Mouse (Mus musculus) heart, postnatal 10 days (tissue): ENCODE data around the gene Lpp. TPM values are rescaled to one million over a fixed set of nuclear protein-coding genes. Genes with fewer than 3 reads are reported as not detected.

Source experiments
- DNase-seq, 2 experiments: peaks; one replicate each; pipeline ENCODE4 v3.0.0; 2021
- intact Hi-C: fragments of 180-260 bp; cut with DNase I; formaldehyde crosslinking; loops from one replicate; pipeline ENCODE4 v1.15.1; 2025
- total RNA-seq, 2 experiments: library from RNA; stranded (reverse); gene quantifications; 2 replicates each; pipeline ENCODE4 v1.2.3; 2021

Lpp gene
- total RNA-seq, 2 experiments from 2014 or later, result 58.8 TPM

DNA sequence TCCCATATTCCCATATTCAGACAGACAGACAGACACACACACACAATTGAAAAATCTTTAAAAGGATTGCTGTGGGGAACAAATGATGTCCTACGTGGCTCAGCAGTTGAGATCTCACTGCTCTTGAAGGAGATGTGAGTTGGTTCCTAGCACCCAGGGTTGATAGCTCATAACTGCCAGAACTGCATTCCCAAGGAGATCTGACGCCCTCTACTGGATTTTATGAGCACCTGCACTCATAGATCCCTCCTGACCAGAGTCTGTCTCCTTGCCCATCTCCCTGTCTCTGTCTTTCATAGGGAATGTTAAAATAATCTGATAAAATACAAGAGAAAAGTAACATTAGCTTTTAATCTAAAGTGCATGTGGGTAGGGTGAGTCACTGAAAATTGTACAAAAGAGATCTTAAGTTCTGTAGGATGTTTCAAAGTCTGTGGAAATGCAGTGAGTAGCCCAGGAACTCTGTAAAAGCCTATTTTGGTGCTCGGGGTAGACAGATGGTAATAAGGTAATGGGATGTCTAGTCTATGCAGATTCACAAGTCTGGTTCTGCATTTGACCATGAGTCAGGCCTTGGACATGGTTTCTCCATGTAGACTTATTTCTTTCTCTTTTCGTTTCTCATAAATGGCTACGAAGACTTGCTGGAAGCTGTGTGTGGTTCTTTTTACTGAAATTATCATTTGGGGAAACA, 429.0 kb downstream of the Lpp start:
- intact Hi-C loops, result no loop called here
- DNase-seq, result no peak

DNA sequence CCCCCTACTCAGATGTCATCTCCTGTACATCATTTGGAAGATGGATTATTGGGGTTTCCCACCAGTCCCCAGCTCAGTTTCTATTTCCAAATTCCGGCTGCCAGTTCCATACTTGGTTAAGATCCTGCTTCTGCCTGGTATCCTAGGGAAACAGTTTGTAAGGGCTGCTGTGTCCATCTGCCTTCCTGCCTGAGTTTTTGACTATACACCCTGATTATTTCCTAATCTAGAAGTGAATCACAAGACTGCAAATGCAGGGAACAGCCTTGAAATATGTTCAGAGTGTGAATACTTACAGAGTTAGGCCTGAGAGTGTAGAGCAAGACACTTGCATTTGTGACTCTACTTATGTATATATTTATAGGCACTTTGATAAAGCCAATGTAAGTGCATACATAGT, 429.6 kb downstream of the Lpp start:
- intact Hi-C loops, result no loop called here
- no peak for DNase-seq

DNA sequence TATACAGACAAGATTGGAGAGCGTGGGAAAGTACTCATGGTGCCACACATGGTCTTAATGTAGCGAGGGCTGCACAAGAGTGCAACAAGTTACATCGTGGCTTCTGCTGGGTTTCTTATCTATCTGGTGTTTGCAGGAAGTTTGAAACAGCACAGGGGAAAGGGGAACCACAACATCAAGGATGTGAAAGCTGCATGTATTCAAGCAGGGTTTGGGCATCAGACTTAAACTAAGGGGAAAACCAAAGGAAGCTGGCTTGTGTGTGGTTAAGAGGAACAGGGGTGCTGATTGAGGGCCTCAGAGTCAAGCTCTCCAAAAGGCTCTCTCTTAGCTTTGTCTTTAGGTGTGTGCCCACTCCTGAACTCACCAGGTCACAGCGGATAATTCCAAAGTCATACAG, 433.1 kb downstream of the Lpp start:
- intact Hi-C loops, result no loop called here
- DNase-seq, result no peak

DNA sequence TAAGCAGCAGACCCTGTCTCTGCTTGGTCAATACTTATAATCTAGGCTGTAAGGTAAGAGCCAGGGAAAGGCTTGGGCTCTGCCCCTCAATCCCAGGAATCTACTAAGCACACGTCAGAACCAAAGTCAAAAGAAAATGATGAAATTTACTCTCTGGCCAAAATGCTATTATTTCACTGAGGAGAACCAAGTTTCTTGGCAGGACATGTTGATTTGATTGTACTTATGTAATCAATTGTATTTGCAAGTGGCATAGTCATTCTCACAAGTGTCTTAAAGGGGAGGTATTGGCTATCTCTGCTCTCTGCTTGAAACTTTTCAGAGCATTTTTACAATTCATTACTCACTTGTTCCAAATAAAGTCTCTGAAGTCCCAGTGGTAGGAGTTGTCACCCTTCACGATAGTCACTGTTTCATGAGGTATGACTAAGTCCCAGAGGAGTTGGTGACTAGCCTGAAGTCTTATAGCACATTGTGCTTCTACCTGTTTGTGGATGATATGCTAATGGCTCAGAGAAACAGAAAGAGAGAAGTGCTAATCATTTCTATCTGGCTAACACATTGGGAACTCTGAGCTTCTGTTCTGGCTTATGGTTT, 435.0 kb downstream of the Lpp start:
- no peak for DNase-seq
- intact Hi-C loops, result no loop called here

DNA sequence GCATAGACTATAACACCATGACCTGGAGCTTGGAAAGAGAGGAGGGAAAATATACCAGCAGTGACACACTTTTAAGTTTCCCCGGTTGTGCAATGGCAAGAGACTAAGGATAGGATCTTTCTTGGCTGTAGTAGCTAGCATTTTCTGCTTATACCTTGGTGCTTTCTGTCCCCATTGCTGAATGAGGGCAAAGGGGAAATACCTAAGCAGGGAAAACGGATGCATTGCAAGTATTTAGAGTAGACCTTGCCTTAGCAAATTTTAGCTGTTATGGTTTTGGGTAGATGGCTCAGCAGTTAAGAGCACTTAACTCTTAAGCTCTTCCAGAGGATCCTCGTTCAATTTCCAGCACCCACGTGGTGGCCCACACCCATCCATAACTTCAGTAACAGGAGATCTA, 436.6 kb downstream of the Lpp start:
- intact Hi-C loops, result no loop called here
- DNase-seq, result no peak

DNA sequence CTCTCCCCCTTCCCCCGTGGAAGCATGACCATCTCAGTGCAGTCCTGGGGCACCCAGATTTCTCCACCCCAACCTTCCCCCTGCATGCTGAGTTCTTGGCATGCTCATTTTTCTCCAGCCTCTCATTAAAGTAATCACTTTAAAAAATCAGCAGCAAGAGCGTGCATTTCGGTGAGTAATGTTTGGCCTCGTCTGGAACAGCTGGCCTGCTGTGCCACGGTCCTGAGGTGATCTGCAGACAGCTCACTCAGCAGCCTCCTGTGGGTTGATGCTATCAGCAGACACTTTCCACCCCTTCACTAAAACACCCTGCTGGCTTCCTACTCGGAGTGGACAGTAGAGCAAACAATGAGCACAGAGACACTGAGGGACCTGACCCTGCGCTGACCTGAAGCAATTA, 437.6 kb downstream of the Lpp start:
- DNase-seq, result no peak

DNA sequence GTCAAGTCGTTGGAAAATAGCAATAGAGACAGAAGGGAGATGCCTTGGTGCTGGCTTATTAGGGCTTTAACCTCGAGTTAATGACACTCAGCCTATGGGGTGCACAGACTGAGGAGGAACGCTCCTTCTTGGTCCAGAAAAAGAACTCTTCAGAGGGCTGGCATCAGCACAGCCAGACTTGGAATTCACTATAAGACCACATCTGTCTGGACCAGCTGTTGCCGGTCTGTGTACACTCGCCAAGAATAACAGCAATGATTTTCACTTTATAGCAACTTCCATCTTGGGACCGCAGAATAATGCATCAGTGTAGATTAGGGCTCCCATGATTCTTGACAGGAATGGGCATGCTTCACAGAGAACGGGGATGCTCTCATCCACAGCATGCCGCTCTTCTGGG, 439.9 kb downstream of the Lpp start:
- peak in 1 of 2 experiments; percentile 16 for DNase-seq
- intact Hi-C loops, result no loop called here

More for the DNA sequence above, 437.6 kb downstream of the Lpp start:
- intact Hi-C loops, result no loop called here

DNA sequence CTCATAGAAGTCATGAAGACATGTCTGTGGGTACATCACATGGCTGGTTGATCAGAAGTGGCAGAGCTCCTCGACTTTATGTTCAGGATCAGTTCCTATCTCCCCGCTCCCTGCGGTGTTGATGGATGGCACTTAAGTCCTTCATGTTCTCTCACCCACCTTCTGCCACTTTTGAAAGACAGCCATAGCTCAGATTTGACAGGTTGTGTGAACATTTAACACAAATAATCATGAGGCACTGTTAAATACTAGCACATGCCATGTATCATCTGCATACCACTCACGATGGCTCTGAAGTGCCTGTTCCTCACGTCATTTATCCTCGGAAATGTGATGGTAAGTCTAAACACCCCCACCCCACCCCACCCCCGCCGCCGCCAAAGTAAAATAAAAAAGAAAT, 441.2 kb downstream of the Lpp start:
- no peak for DNase-seq
- intact Hi-C loops, result no loop called here

DNA sequence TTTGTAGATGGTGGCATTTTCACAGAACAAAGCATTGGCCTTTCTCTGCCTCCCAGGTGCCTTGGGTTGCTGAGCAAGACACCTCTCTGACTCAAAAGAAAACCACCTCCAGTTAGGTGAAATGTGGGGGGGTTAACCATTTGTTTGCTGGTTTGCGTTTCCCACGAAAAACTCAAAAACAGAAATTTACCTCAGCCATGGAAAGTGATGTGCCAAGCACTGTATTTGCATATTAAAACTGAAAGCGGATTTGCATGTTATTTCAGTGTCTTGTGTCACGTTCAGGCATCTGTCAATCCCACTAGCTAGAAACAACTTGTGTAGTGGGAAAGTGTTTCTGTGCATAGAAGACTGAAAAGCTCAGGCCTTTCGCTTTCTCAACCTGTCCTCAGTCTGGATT, 443.2 kb downstream of the Lpp start:
- intact Hi-C loops, result no loop called here
- DNase-seq, result no peak

DNA sequence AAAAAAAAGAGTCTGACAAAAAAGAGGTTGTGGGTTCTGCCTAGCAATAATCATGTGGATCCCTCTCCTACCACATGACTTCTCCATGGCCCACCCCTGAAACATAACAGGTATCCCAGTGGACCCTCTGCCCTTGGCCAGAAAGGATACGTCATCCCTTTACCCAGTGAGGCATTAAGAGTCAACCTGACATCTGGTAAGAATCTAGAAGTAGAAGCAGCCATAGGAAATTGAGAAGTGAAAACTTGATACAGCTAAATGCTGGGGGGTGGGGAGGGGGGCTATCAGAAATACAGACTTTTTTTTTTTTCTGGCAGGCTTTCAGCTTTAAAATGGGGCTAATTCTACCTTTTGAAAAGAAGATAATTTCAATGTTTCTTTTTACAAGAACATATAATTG, 445.7 kb downstream of the Lpp start:
- intact Hi-C loops, result no loop called here
- no peak for DNase-seq

DNA sequence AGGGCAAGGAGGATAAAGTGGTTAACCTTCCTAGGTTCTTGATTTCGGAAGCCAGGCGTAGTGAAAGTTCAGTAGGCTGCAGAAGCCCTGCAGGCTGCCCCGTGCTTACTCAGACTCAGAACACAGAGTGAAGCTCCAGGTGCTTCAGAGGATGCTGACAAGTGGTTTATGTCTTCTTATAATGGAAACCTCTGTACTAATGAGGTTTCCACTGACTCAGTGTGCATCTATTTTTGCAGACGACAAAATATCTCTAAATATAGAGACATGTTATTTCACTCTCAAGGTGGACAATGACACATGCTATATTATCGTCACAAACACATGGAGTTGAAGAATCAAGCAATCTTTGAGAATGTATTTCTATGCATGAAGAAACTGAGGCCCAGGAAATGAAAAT, 446.8 kb downstream of the Lpp start:
- intact Hi-C loops, result no loop called here
- no peak for DNase-seq

DNA sequence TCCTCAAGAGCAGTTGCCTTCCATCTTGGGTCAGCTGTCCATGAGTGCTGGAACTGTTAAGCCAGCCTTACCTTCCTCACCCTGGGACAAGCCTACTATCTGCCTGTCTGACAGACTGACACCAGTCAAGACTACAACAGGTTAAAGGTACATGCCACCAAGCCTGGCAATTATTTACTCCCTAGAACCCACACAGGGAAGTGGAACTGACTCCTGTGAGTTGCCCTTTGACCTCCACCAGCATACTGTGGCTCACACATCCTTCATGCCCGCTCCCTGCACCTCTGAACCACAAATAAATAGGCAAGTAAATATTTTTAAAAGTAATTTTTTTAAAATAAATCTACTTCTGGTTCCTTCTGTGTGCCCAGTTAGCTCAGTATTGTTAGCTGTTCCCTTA, 452.8 kb downstream of the Lpp start:
- DNase-seq, result no peak

DNA sequence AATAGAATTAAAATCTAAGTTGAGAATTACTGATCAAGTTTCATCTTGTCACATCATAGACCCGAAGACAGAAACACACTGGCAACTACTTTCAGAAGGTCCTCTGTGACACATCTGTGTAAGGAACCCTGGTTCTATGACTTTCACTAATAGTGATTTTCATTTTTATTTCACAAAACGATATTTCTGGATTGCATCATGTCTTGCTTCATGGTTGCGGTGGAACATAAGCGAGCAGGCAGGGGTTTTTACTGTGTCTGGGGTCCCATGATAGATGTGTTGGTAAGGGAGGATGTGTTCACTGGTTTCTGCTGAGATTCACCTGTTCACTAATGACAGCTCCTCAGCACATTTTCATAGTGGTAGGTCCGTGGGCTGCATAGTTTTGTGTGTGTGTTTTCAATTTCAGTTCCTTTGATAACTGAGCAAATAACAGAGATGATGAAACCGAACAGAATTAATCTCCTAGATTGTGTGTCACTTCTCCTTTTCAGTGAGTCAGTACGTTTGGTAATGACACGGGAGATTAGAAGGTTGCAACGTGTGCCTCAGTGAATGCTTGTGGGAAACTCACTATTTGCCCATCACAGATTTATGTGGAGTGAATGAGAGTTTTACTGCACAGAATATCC, 466.3 kb downstream of the Lpp start:
- intact Hi-C loops, result no loop called here
- no peak for DNase-seq

More for the DNA sequence above, 452.8 kb downstream of the Lpp start:
- intact Hi-C loops, result no loop called here

DNA sequence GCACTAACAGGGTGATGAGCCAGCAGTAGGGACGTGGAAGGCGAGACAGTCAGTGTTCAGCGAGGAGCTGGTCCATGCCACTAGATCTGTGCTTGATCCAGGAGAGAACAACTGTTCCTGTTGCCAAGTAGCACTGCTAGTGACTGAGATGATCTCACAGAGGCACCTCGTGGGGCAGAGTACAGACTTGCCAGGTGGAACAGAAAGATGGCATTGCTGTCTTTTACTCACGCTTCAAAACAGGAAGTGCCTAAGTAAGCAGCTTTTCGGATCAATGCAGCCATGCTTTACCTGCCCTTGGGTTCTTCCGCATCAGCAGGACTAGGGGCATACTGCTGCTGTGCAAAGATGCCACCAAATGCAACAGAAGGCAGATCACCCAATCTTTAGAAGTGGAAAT, 467.1 kb downstream of the Lpp start:
- intact Hi-C loops, result no loop called here
- no peak for DNase-seq

DNA sequence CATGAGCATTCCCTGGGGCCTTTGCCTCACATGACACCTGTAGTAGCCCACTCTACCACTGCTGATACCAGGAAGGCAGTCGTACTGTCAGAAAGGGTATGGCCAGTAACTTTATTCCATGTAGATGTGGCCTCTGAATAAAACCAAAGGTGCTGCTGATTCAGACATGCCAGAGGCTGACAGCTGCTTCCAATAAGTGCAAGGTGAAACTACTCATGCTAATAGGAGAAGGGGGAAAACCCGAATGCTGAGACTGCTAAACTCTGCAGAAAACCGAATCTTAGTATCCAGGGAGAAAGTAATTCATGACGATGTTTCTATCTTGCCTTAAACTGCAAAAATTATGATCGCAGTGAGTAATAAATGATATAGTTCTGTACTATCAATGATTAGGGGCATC, 468.1 kb downstream of the Lpp start:
- intact Hi-C loops, result no loop called here
- no peak for DNase-seq

DNA sequence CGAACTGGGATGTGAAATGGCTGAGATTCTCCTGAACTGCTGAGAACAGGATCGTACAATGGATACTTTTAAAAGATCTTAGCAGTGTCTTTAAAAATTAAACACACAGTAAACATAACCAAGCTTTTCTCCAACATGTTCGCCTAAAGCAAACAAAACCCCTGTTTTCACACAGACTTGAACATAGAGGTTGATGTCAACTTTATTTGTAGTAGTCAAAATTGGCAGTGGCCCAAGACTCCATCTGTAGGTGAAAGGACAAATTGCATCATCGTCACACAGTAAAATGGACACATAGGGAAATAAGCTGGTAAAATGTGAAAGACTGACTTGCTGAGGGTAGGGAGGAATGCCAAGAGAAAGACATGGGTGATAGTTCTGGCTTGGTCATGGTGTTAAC, 480.9 kb downstream of the Lpp start:
- peak; percentile 64 to 71 for DNase-seq
- intact Hi-C loops, result no loop called here

DNA sequence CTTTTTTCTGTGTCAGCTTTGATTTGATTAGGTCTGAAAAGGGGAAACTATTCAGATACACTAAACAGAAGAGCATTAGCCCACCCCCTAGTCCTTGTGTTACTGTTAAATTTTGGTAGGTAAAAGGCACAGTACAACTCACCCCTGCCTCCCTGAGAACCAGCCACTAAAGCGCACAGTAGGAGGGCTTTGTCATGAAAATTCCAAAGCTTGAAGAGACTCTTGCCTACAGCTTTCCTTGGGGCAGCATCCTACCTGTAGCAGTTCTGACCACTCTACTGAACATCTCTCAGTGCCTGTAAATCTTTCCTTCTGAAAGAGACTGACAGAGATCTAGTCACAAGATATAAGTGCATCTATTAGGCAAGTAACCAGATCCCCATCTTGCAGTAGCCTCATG, 482.4 kb downstream of the Lpp start:
- intact Hi-C loops, result no loop called here
- no peak for DNase-seq

DNA sequence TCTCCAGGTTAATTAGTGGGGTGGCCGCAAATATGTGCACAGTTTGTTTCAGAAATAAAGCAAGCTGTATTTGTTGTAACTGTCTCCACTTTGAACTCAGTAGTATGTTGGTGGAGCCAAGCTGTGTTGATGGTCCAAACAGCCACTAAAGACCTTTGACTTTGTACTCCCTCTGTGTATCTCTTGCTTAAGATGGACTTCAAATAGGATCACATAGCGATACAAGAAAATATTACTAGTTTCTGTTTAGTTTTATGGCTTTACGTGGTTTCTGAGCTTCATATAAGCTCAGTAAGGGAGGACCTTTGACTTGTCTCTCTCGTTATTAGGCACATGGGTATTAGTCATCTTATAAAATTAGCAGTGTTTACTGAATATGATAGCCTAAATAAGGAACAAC, 485.7 kb downstream of the Lpp start:
- DNase-seq, result no peak
- intact Hi-C loops, result no loop called here

DNA sequence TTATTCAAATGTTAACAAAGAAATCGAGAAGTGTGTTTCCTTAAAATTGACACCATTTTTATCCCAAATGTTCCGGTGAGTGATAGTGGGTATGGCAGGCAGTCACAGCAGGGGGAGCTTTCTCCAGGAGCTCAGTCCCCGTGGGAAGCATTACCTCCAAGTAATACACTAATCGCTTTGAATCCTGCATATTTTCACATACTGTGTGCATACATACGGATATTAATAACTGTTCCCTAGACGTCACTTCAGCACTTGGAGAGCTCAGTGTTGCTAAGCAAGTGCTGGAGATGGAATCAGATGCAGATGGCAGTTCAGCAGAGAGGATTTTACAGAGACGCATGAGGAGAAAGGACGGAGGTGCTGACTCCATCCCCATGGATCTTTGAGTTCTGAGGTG, 487.4 kb downstream of the Lpp start:
- intact Hi-C loops, result loop anchor here (5.0 kb wide), 1 partner anchor 898 kb away; no protein-coding TSS in a partner anchor
- DNase-seq, result no peak

DNA sequence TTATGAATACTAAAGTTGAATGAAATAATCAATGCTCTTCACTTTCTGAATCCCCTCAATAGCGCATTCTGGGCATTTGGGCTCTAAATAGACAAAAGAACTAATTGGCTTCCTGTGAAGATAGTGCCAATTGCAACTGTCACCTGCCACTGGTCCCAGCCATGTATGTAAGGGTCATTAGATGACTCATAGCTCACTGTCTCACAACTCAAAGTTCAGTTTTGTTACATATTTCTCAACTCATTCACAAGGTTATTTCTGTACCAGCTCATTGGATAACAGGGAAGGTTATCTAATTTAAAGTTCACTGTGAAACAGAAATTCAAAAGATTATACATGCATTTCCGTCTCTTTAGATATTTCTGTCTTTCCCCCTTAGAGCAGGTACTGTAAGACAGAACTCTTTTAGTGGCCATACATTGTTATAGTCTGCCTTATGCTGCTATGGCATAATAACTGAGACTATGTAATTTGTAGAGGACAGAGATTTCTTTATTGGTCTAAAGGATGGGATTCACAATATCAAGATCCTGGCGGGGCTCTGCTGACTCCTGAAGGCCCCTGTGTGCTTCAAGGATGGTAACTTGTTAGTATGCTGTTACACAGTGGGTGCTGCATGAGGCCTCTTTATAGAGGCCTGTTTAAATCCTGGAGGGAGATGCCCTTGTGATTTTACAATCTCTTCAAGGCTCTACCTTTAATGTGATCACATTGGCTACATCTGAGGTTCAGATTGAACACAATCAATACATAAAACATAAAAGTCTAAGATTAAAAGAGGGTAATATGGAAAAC, 488.9 kb downstream of the Lpp start:
- no peak for DNase-seq
- intact Hi-C loops, result loop anchor here (5.0 kb wide), 1 partner anchor 900 kb away; no protein-coding TSS in a partner anchor

DNA sequence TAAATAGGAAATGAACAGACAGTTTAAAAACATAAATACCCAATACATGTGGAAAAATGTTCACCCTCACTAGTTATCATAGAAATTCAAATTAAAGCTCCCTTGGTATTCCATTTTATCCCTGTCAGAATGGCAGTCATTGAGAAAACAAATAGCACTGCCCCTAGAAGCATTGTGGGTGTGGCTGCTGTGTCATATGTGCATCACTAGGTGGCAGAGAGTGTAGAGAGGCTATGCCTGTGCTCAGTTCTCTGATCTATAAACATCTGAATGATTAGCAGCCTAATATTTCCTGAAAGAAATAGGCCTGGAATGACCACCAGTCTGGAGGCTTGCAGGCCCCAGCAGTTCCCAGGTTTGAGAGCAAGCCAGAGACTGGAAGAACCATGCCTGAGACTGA, 490.7 kb downstream of the Lpp start:
- intact Hi-C loops, result loop anchor here (5.0 kb wide), 1 partner anchor 902 kb away; no protein-coding TSS in a partner anchor
- DNase-seq, result no peak
